Mouse (Mus musculus) forebrain, embryonic 16.5 days (tissue): ENCODE data around the gene Fgf22. TPM values are rescaled to one million over a fixed set of nuclear protein-coding genes. Genes with fewer than 3 reads are reported as not detected.

Experiments used
- ATAC-seq: fragments of 200-750 bp; cut with Nextera tagmentation; 2 replicates; pipeline ENCODE4 v1.8.0; 2017; ENCODE audit warnings: mild to moderate bottlenecking, moderate library complexity
- H3K27ac ChIP-seq: fragments of 300-500 bp; sonication (generic); 2 replicates; pipeline ENCODE4 v1.5.1; 2014; ENCODE audit warnings: low read length, control low read depth
- H3K27me3 ChIP-seq: fragments of 300-500 bp; sonication (generic); replicated peaks from 2 replicates; pipeline ENCODE4 v1.6.1; 2014; ENCODE audit warnings: low read length; ENCODE audit not compliant: control insufficient read depth, insufficient read depth
- H3K36me3 ChIP-seq: fragments of 300-500 bp; sonication (generic); 2 replicates; pipeline ENCODE4 v1.6.1; 2014; ENCODE audit not compliant: control insufficient read depth, insufficient read depth
- H3K4me1 ChIP-seq: fragments of 300-500 bp; sonication (generic); replicated peaks from 2 replicates; pipeline ENCODE4 v1.6.1; 2014; ENCODE audit warnings: low read length; ENCODE audit not compliant: control insufficient read depth, insufficient read depth
- H3K4me2 ChIP-seq: fragments of 300-500 bp; sonication (generic); 2 replicates; pipeline ENCODE4 v1.6.1; 2014; ENCODE audit warnings: mild to moderate bottlenecking, low read length, control low read depth
- H3K4me3 ChIP-seq: fragments of 300-500 bp; sonication (generic); replicated peaks from 2 replicates; pipeline ENCODE4 v1.5.1; 2014; ENCODE audit warnings: mild to moderate bottlenecking, low read length, control low read depth
- H3K9ac ChIP-seq: fragments of 300-500 bp; sonication (generic); replicated peaks from 2 replicates; pipeline ENCODE4 v1.6.1; 2014; ENCODE audit warnings: low read depth, low read length, control low read depth
- H3K9me3 ChIP-seq: fragments of 300-500 bp; sonication (generic); 2 replicates; pipeline ENCODE4 v1.6.1; 2016; ENCODE audit warnings: low read length; ENCODE audit not compliant: control insufficient read depth
- WGBS: fragments of 180-500 bp; shearing (Covaris S2); extraction: QIAGEN DNeasy Blood & Tissue Kit; methylation state at CpG from one replicate; pipeline ENCODE4 v1.1.7; 2014; 5-methylcytosine and 5-hydroxymethylcytosine counted together
- polyA plus RNA-seq: library from polyadenylated mRNA; unstranded; fragments of >200 nt; fragmentation: Nextera tagmentation; extraction: Ambion mirVana; gene quantifications from 2 replicates; pipeline ENCODE4 v1.2.1, GENCODE M21; 2015

The Fgf22 gene
- polyA plus RNA-seq, 1 experiment from 2014 or later = 0.73 TPM

- H3K4me3 ChIP-seq = no peak overlapping the region
- H3K9ac ChIP-seq = no peak overlapping the region
- ATAC-seq = no peak
- H3K4me2 ChIP-seq = no peak overlapping the region
- no peaks in the 10 kb centered on the region for H3K9me3 ChIP-seq
- H3K36me3 ChIP-seq = peaks cover 7% of the 10 kb centered on the region
- H3K27ac ChIP-seq = no peak overlapping the region
- WGBS = 32% methylated on average over 1 of the region's 1 CpGs
- H3K4me1 ChIP-seq = peaks cover 13% of the 10 kb centered on the region
- peaks cover 30% of the 10 kb centered on the region for H3K27me3 ChIP-seq
Measured at GRCm38 (mm10) chr10:79713163-79713562, 41.7 kb upstream of the Fgf22 start.

- H3K9ac ChIP-seq = no peak overlapping the region
- no peak overlapping the region for H3K4me3 ChIP-seq
- ATAC-seq = no peak
- no peak overlapping the region for H3K27ac ChIP-seq
- H3K9me3 ChIP-seq = no peaks in the 10 kb centered on the region
- peaks cover 7% of the 10 kb centered on the region for H3K36me3 ChIP-seq
- no peak overlapping the region for H3K4me2 ChIP-seq
- H3K4me1 ChIP-seq = peaks cover 13% of the 10 kb centered on the region
- WGBS = 59% methylated on average over 4 of the region's 4 CpGs
- H3K27me3 ChIP-seq = peaks cover 34% of the 10 kb centered on the region
Measured at GRCm38 (mm10) chr10:79714996-79715395, 39.9 kb upstream of the Fgf22 start.

- peaks cover 13% of the 10 kb centered on the region for H3K4me1 ChIP-seq
- H3K36me3 ChIP-seq = no peaks in the 10 kb centered on the region
- no peak within 1 kb of the TSS for H3K27ac ChIP-seq
- H3K9ac ChIP-seq = peak within 1 kb of the TSS; percentile 71
- ATAC-seq = peak; percentile 63
- WGBS = 3% methylated on average over 30 of the region's 91 CpGs
- no peaks in the 10 kb centered on the region for H3K9me3 ChIP-seq
- peaks cover 34% of the 10 kb centered on the region for H3K27me3 ChIP-seq
- peak within 1 kb of the TSS; percentile 91 for H3K4me2 ChIP-seq
- H3K4me3 ChIP-seq = peak within 1 kb of the TSS; percentile 72
Measured at GRCm38 (mm10) chr10:79716254-79716987, 38.5 kb upstream of the Fgf22 start, which contains the start of gene Hcn2. Gene Hcn2, plus strand, starts transcription at chr10:79716634.

- Histone ChIP-seq H3K4me3 (peak overlapping the region; percentile 72), H3K9me3 (no peaks in the 10 kb centered on the region), H3K27ac (no peak overlapping the region), H3K4me2 (peak overlapping the region; percentile 91), H3K27me3 (peaks cover 34% of the 10 kb centered on the region), H3K36me3 (no peaks in the 10 kb centered on the region), H3K4me1 (peaks cover 13% of the 10 kb centered on the region), H3K9ac (peak overlapping the region; percentile 71)
- under 1% methylated on average over 44 of the region's 44 CpGs for WGBS
- ATAC-seq = peak; percentile 32
Measured at GRCm38 (mm10) chr10:79716988-79717355, 37.9 kb upstream of the Fgf22 start.

GRCm38 (mm10) chr10:79717640-79718357 lies 37.1 kb upstream of the Fgf22 start:
- under 1% methylated on average over 41 of the region's 43 CpGs for WGBS
- peaks cover 13% of the 10 kb centered on the region for H3K4me1 ChIP-seq
- H3K9ac ChIP-seq = peak overlapping the region; percentile 71
- no peak for ATAC-seq
- no peaks in the 10 kb centered on the region for H3K36me3 ChIP-seq
- no peak overlapping the region for H3K27ac ChIP-seq
- peaks cover 34% of the 10 kb centered on the region for H3K27me3 ChIP-seq
- H3K9me3 ChIP-seq = no peaks in the 10 kb centered on the region
- peak overlapping the region; percentile 91 for H3K4me2 ChIP-seq
- peak overlapping the region; percentile 72 for H3K4me3 ChIP-seq

GRCm38 (mm10) chr10:79721089-79721488 lies 33.8 kb upstream of the Fgf22 start:
- Histone ChIP-seq H3K4me2 (no peak overlapping the region), H3K36me3 (no peaks in the 10 kb centered on the region), H3K9ac (no peak overlapping the region), H3K4me3 (no peak overlapping the region), H3K9me3 (no peaks in the 10 kb centered on the region), H3K27ac (no peak overlapping the region), H3K4me1 (peaks cover 12% of the 10 kb centered on the region), H3K27me3 (peaks cover 22% of the 10 kb centered on the region)
- 73% methylated on average over 5 of the region's 5 CpGs for WGBS
- ATAC-seq = no peak

- Histone ChIP-seq H3K27ac (no peak overlapping the region), H3K9me3 (no peaks in the 10 kb centered on the region), H3K36me3 (no peaks in the 10 kb centered on the region), H3K4me3 (no peak overlapping the region), H3K4me1 (no peaks in the 10 kb centered on the region; the same call in 1 of the 2 replicates), H3K9ac (no peak overlapping the region), H3K27me3 (peaks cover 5% of the 10 kb centered on the region), H3K4me2 (no peak overlapping the region)
- WGBS = 55% methylated on average over 6 of the region's 6 CpGs
- ATAC-seq = peak; percentile 49; the same call in 1 of the 2 replicates
Measured at GRCm38 (mm10) chr10:79723047-79723446, 31.8 kb upstream of the Fgf22 start.

- ATAC-seq = no peak
- Histone ChIP-seq H3K27ac (no peak overlapping the region), H3K9me3 (no peaks in the 10 kb centered on the region), H3K4me2 (no peak overlapping the region), H3K4me1 (no peaks in the 10 kb centered on the region; the same call in 1 of the 2 replicates), H3K9ac (no peak overlapping the region), H3K27me3 (no peaks in the 10 kb centered on the region; the same call in none of the 2 replicates), H3K4me3 (no peak overlapping the region), H3K36me3 (no peaks in the 10 kb centered on the region)
- WGBS = 91% methylated on average over 7 of the region's 7 CpGs
Measured at GRCm38 (mm10) chr10:79723692-79724091, 31.2 kb upstream of the Fgf22 start.

- Histone ChIP-seq H3K27me3 (no peaks in the 10 kb centered on the region; the same call in 1 of the 2 replicates), H3K36me3 (no peaks in the 10 kb centered on the region), H3K4me1 (no peaks in the 10 kb centered on the region; the same call in none of the 2 replicates), H3K4me3 (no peak overlapping the region), H3K9ac (no peak overlapping the region), H3K9me3 (no peaks in the 10 kb centered on the region), H3K27ac (no peak overlapping the region), H3K4me2 (no peak overlapping the region)
- ATAC-seq = no peak
- WGBS = 34% methylated on average over 11 of the region's 11 CpGs
Measured at GRCm38 (mm10) chr10:79726090-79726489, 28.8 kb upstream of the Fgf22 start.
